Mouse (Mus musculus) MEL (cell line): ENCODE measurements around the gene Serp2. TPM values are rescaled to one million over a fixed set of nuclear protein-coding genes. Genes with fewer than 3 reads are reported as not detected.

Experiments
- DNase-seq: peaks from one replicate; pipeline ENCODE4 v3.0.0; 2011; ENCODE audit warnings: low read depth, low spot score
- H3K27ac ChIP-seq: 2 replicates; pipeline ENCODE4 v1.5.1; 2012; ENCODE audit warnings: low read depth, mild to moderate bottlenecking, control low read depth, low read length, moderate library complexity; ENCODE audit not compliant: control insufficient read depth
- H3K27me3 ChIP-seq, 2 experiments: fragments of 150-350 bp in 1 of 2; sonication (generic) in 1 of 2; 2 replicates each; pipeline ENCODE4 v1.6.1; 2012; ENCODE audit warnings: low read length in 2 of 2, mild to moderate bottlenecking in 2 of 2, improper control_type of control experiment in 1 of 2, moderate library complexity in 1 of 2; ENCODE audit not compliant: insufficient read depth in 2 of 2, control insufficient read depth in 1 of 2
- H3K36me3 ChIP-seq, 2 experiments: 2 replicates each; pipeline ENCODE4 v1.6.1; 2012 to 2014; ENCODE audit warnings: low read length in 2 of 2, improper control_type of control experiment in 1 of 2, inconsistent platforms in 1 of 2, mild to moderate bottlenecking in 1 of 2; ENCODE audit not compliant: insufficient read depth in 2 of 2, control insufficient read depth in 1 of 2
- H3K4me1 ChIP-seq, 2 experiments: fragments of 150-350 bp in 1 of 2; sonication (generic) in 1 of 2; 2 replicates each; pipeline ENCODE4 v1.6.1; 2012; ENCODE audit warnings: low read length in 2 of 2, improper control_type of control experiment in 1 of 2, mild to moderate bottlenecking in 1 of 2; ENCODE audit not compliant: insufficient read depth in 2 of 2, control insufficient read depth in 1 of 2
- H3K4me3 ChIP-seq, 2 experiments: fragments of 150-350 bp in 1 of 2; sonication (generic) in 1 of 2; 2 replicates each; pipeline ENCODE4 v1.5.1; 2012; ENCODE audit warnings: low read depth in 2 of 2, low read length in 2 of 2, mild to moderate bottlenecking in 2 of 2, moderate library complexity in 2 of 2, control low read depth in 1 of 2, improper control_type of control experiment in 1 of 2; ENCODE audit not compliant: control insufficient read depth in 1 of 2, insufficient read depth in 1 of 2
- H3K79me2 ChIP-seq: 2 replicates; pipeline ENCODE4 v1.6.1; 2012; ENCODE audit warnings: mild to moderate bottlenecking, low read length, moderate library complexity; ENCODE audit not compliant: control insufficient read depth, poor library complexity, insufficient read depth
- H3K9ac ChIP-seq: 2 replicates; pipeline ENCODE4 v1.6.1; 2012; ENCODE audit warnings: low read depth, mild to moderate bottlenecking, control low read depth, low read length, moderate library complexity; ENCODE audit not compliant: control insufficient read depth, poor library complexity, severe bottlenecking
- H3K9me3 ChIP-seq: fragments of 150-350 bp; sonication (generic); replicated peaks from 2 replicates; pipeline ENCODE4 v1.6.1; 2012; ENCODE audit warnings: mild to moderate bottlenecking, low read length, improper control_type of control experiment, moderate library complexity; ENCODE audit not compliant: insufficient read depth
- CHD2 ChIP-seq: IDR thresholded peaks from 2 replicates; pipeline ENCODE4 v1.6.1; 2011; ENCODE audit warnings: low read length, improper control_type of control experiment
- CTCF ChIP-seq, 3 experiments: IDR thresholded peaks in 2 of 3; conservative IDR thresholded peaks in 1 of 3; 2 replicates each; pipeline ENCODE4 v1.5.1; 2011 to 2012; ENCODE audit warnings: low read length in 3 of 3, low read depth in 2 of 3, mild to moderate bottlenecking in 2 of 3, improper control_type of control experiment in 1 of 3, inconsistent platforms in 1 of 3, mixed read lengths in 1 of 3, moderate library complexity in 1 of 3; ENCODE audit not compliant: control insufficient read depth in 1 of 3, insufficient read depth in 1 of 3, poor library complexity in 1 of 3, severe bottlenecking in 1 of 3
- ELF1 ChIP-seq: IDR thresholded peaks from 2 replicates; pipeline ENCODE4 v1.6.1; 2014; ENCODE audit warnings: low read depth, mild to moderate bottlenecking, inconsistent platforms, low read length, improper control_type of control experiment, moderate library complexity
- ETS1 ChIP-seq: IDR thresholded peaks from 2 replicates; pipeline ENCODE4 v1.6.1; 2012; ENCODE audit warnings: low read depth, mild to moderate bottlenecking, inconsistent platforms, low read length, improper control_type of control experiment, moderate library complexity
- GABPA ChIP-seq: IDR thresholded peaks from 2 replicates; pipeline ENCODE4 v1.6.1; 2012; ENCODE audit warnings: low read depth, mild to moderate bottlenecking, inconsistent platforms, low read length, improper control_type of control experiment, moderate library complexity
- GATA1 ChIP-seq: IDR thresholded peaks from 2 replicates; pipeline ENCODE4 v1.6.1; 2011; ENCODE audit warnings: low read depth, low read length, improper control_type of control experiment
- JUND ChIP-seq: IDR thresholded peaks from 2 replicates; pipeline ENCODE4 v1.6.1; 2011; ENCODE audit warnings: low read depth, mild to moderate bottlenecking, improper control_type of control experiment, low read length
- KAT2A ChIP-seq: conservative IDR thresholded peaks from 2 replicates; pipeline ENCODE4 v1.6.1; 2012; ENCODE audit warnings: low read depth, low read length, improper control_type of control experiment, inconsistent platforms
- MAX ChIP-seq: IDR thresholded peaks from 2 replicates; pipeline ENCODE4 v1.6.1; 2011; ENCODE audit warnings: low read length, improper control_type of control experiment
- MAZ ChIP-seq: IDR thresholded peaks from 2 replicates; pipeline ENCODE4 v1.6.1; 2012; ENCODE audit warnings: low read depth, mild to moderate bottlenecking, inconsistent platforms, low read length, improper control_type of control experiment
- MEF2A ChIP-seq: IDR thresholded peaks from 2 replicates; pipeline ENCODE4 v1.6.1; 2014; ENCODE audit warnings: low read depth, mild to moderate bottlenecking, inconsistent platforms, low read length, improper control_type of control experiment; ENCODE audit not compliant: poor library complexity, insufficient replicate concordance, severe bottlenecking; ENCODE audit errors: extremely low read depth
- MXI1 ChIP-seq: IDR thresholded peaks from 2 replicates; pipeline ENCODE4 v1.6.1; 2011; ENCODE audit warnings: mild to moderate bottlenecking, low read depth, low read length, improper control_type of control experiment
- MYB ChIP-seq: IDR thresholded peaks from 2 replicates; pipeline ENCODE4 v1.6.1; 2011; ENCODE audit warnings: mild to moderate bottlenecking, low read depth, low read length, improper control_type of control experiment
- MYC ChIP-seq: IDR thresholded peaks from 2 replicates; pipeline ENCODE4 v1.6.1; 2011; ENCODE audit warnings: low read depth, mild to moderate bottlenecking, low read length, improper control_type of control experiment, moderate library complexity
- RAD21 ChIP-seq: IDR thresholded peaks from 2 replicates; pipeline ENCODE4 v1.6.1; 2011; ENCODE audit warnings: mild to moderate bottlenecking, low read depth, low read length, improper control_type of control experiment
- SIN3A ChIP-seq: IDR thresholded peaks from 2 replicates; pipeline ENCODE4 v1.6.1; 2012; ENCODE audit warnings: low read length, improper control_type of control experiment, inconsistent platforms
- TAL1 ChIP-seq: IDR thresholded peaks from 2 replicates; pipeline ENCODE4 v1.6.1; 2012; ENCODE audit warnings: mild to moderate bottlenecking, inconsistent platforms, low read length, moderate library complexity, mixed read lengths
- TBP ChIP-seq: IDR thresholded peaks from 2 replicates; pipeline ENCODE4 v1.8.0; 2011; ENCODE audit warnings: low read depth, low read length, improper control_type of control experiment
- TCF12 ChIP-seq: IDR thresholded peaks from 2 replicates; pipeline ENCODE4 v1.6.1; 2014; ENCODE audit warnings: low read depth, mild to moderate bottlenecking, inconsistent platforms, low read length, improper control_type of control experiment, moderate library complexity
- UBTF ChIP-seq: IDR thresholded peaks from 2 replicates; pipeline ENCODE4 v1.6.1; 2012; ENCODE audit warnings: low read depth, mild to moderate bottlenecking, inconsistent platforms, low read length, improper control_type of control experiment, moderate library complexity, borderline replicate concordance; ENCODE audit not compliant: insufficient read depth
- USF1 ChIP-seq: IDR thresholded peaks from 2 replicates; pipeline ENCODE4 v1.6.1; 2014; ENCODE audit warnings: low read depth, mild to moderate bottlenecking, inconsistent platforms, low read length, improper control_type of control experiment, moderate library complexity
- ZC3H11A ChIP-seq: IDR thresholded peaks from 2 replicates; pipeline ENCODE4 v1.6.1; 2012; ENCODE audit warnings: low read depth, mild to moderate bottlenecking, inconsistent platforms, low read length, improper control_type of control experiment
- ZKSCAN1 ChIP-seq: IDR thresholded peaks from 2 replicates; pipeline ENCODE4 v1.6.1; 2012; ENCODE audit warnings: low read depth, mild to moderate bottlenecking, inconsistent platforms, low read length, improper control_type of control experiment, moderate library complexity
- ZNF384 ChIP-seq: IDR thresholded peaks from 2 replicates; pipeline ENCODE4 v1.6.1; 2012; ENCODE audit warnings: low read depth, mild to moderate bottlenecking, inconsistent platforms, low read length, improper control_type of control experiment
- polyA plus RNA-seq, 2 experiments: library from polyadenylated mRNA; stranded (reverse) in 1 of 2; unstranded in 1 of 2; fragments of >175 nt in 1 of 2; fragments of >200 nt in 1 of 2; gene quantifications; 2 replicates each; pipeline versions ENCODE4 v1.2.1 to v1.2.4; 2012; ENCODE audit warnings: low replicate concordance in 2 of 2, low read depth in 1 of 2; ENCODE audit not compliant: insufficient read length in 2 of 2, insufficient read depth in 1 of 2, missing spikeins in 1 of 2
- total RNA-seq: library from RNA; depleted of rRNA; stranded (reverse); fragments of 300-350 nt; gene quantifications from 2 replicates; pipeline ENCODE4 v1.2.3, GENCODE M21; 2012

Gene Serp2
- total and polyA plus RNA-seq, 3 experiments, result 0.42 to 0.56 TPM; not detected in 1

- Histone ChIP-seq H3K36me3 (no peaks in the 10 kb centered on the region), H3K9me3 (no peaks in the 10 kb centered on the region; the same call in 1 of the 2 replicates), H3K4me3 (no peak overlapping the region), H3K79me2 (no peaks in the 10 kb centered on the region), H3K4me1 (no peaks in the 10 kb centered on the region), H3K9ac (no peak overlapping the region), H3K27me3 (no peaks in the 10 kb centered on the region; a peak in 2 of 4 replicates), H3K27ac (no peak overlapping the region)
- TF ChIP-seq MYB (no peak), USF1 (no peak), MYC (no peak), MEF2A (no peak), ZKSCAN1 (no peak), TCF12 (no peak), CTCF (IDR thresholded peaks at IDR 0.05 in 2 of 3, conservative IDR thresholded peaks at IDR 0.05 in 1 of 3; ENCODE audit: control insufficient read depth in 1 of 3, insufficient read depth in 1 of 3, low read depth in 2 of 3, low read length in 3 of 3, poor library complexity in 1 of 3, severe bottlenecking in 1 of 3) (no peak), RAD21 (no peak), ETS1 (no peak), GATA1 (no peak), JUND (no peak), TAL1 (no peak), TBP (no peak), MXI1 (no peak), KAT2A (no peak), MAX (no peak), ZNF384 (no peak), CHD2 (no peak), ELF1 (no peak), ZC3H11A (no peak)
- DNase-seq, result no peak
These were observed 29.2 kb upstream of the Serp2 start for GRCm38 (mm10) chr14:76585831-76586405.

- Histone ChIP-seq H3K79me2 (no peaks in the 10 kb centered on the region), H3K4me1 (no peaks in the 10 kb centered on the region), H3K27me3 (no peaks in the 10 kb centered on the region; a peak in 2 of 4 replicates), H3K36me3 (no peaks in the 10 kb centered on the region), H3K9me3 (no peaks in the 10 kb centered on the region; the same call in 1 of the 2 replicates), H3K9ac (no peak overlapping the region), H3K4me3 (no peak overlapping the region), H3K27ac (no peak overlapping the region)
- TF ChIP-seq UBTF (no peak), KAT2A (no peak), GATA1 (no peak), MYC (no peak), CTCF (IDR thresholded peaks at IDR 0.05 in 2 of 3, conservative IDR thresholded peaks at IDR 0.05 in 1 of 3; ENCODE audit: control insufficient read depth in 1 of 3, insufficient read depth in 1 of 3, low read depth in 2 of 3, low read length in 3 of 3, poor library complexity in 1 of 3, severe bottlenecking in 1 of 3) (no peak), MAZ (no peak), SIN3A (no peak), GABPA (no peak), TAL1 (no peak), MEF2A (no peak), ELF1 (no peak)
- DNase-seq, result no peak
These were observed 27.3 kb upstream of the Serp2 start for GRCm38 (mm10) chr14:76583985-76584384.
